Mouse (Mus musculus): ENCODE results near the gene Gm49392.

DNA sequence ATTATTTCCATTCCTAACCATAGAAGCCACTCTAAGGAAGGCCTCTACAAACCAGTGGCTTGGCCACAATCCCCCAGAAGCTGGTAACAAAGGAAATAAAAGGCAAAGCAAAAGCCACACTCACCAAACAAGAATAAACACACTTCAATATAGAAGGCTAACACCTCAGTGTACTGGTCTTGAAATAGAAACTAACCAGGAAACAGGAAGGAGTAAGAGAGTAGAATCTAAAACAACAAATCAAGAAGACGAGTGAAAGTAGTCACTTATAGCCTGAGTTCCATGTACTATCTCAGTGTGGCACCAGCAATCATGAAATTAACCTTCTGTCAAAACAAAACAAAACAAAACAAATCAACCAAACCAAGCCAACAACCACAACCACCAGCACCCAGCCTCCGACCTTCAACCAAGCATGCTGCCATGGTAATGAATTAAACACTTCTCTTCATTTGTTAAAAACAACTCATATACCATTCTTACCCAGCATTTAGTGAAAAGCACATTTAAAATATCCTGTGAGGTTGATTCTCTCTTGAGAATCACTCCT is 57.3 kb downstream of the Gm49392 start:
- TF ChIP-seq POLR2A (IDR thresholded peaks at IDR 0.05; ENCODE audit: low read depth, low read length) = no peak
- no peak for TF ChIP-seq CTCF (conservative IDR thresholded peaks at IDR 0.05; ENCODE audit: insufficient read depth, insufficient read length, low read depth, low read length)

All from kidney, adult 2 months (tissue).